Comparison of ENCODE assay signal across 28 mouse cellular contexts in the genomic region with DNA sequence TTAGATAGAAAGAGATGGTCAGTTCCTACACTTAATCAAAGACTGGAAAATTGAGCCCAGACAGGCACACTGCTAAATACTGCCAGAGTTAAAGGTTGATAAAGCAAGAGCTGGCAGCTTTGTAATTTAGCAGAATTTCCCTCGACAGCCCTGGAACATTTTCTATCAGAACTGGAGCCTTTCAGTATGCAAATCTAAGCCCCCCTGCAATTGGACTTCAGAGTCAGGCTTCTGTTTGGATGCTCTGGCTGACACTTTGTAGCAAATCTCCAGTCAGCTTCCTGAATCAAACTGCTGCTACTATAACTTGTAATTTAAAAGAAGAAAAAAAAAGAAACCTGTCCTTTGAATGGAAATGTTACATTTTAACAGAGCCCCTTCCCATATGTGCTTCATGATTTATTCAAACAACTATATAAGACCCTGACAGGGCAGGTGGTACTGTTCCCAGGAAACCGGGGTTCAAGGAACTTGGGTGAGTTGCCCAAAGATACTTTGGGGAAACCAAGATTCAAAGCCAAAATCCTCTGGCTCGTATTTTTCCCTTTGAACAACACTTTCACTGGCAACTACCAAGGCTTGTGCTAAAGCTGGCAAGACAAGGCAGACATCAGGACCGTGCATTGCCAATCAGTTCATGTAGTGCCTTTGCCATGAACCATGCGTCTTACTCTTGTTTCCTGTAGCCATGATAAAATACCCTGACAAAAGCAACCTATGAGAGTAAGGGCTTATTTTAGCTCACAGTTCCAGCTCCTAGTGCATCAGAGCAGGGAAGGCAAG.
DNase-seq lines count a peak whose midpoint lies in the region; ATAC-seq and TF ChIP-seq lines count a peak whose summit lies in the region.
"Had no signal": no experiment of that assay in that cellular context is flagged by ENCODE, and none has a peak within 500 bp of the region (broad histone marks: within the 10 kb centered on the region; RNA-seq: fewer than 3 reads in every experiment).

No protein-coding gene starts in this region.

- no peak overlapping the region for H3K4me2 ChIP-seq in forebrain, embryonic 13.5 days
- H3K4me2 ChIP-seq in forebrain, embryonic 12.5 days: no peak overlapping the region
- no peak overlapping the region for H3K4me2 ChIP-seq in hindbrain, postnatal 0 days (ENCODE audit: low read depth, low read length)
- H3K4me2 ChIP-seq in hindbrain, embryonic 14.5 days (replicated peaks): no peak overlapping the region
- H3K4me2 ChIP-seq in neural tube, embryonic 15.5 days: no peak overlapping the region
- H3K4me2 ChIP-seq in midbrain, embryonic 16.5 days (ENCODE audit: low read length): no peak overlapping the region
- H3K4me2 ChIP-seq: embryonic facial prominence, embryonic 13.5 days; heart, embryonic 15.5 days; liver, embryonic 15.5 days; lung, embryonic 15.5 days; neural tube, embryonic 13.5 days had no signal

- no peaks in the 10 kb centered on the region for H3K9me3 ChIP-seq in forebrain, embryonic 13.5 days (replicated peaks)
- no peaks in the 10 kb centered on the region for H3K9me3 ChIP-seq in forebrain, embryonic 12.5 days
- H3K9me3 ChIP-seq in hindbrain, postnatal 0 days (ENCODE audit: low read length): no peaks in the 10 kb centered on the region
- no peaks in the 10 kb centered on the region for H3K9me3 ChIP-seq in hindbrain, embryonic 14.5 days (ENCODE audit: control insufficient read depth, low read length)
- H3K9me3 ChIP-seq in neural tube, embryonic 15.5 days (replicated peaks): no peaks in the 10 kb centered on the region
- no peaks in the 10 kb centered on the region for H3K9me3 ChIP-seq in midbrain, embryonic 16.5 days (replicated peaks; ENCODE audit: control insufficient read depth, low read length, poor library complexity, severe bottlenecking)
- H3K9me3 ChIP-seq: embryonic facial prominence, embryonic 13.5 days; heart, embryonic 15.5 days; liver, embryonic 15.5 days; lung, embryonic 15.5 days; neural tube, embryonic 13.5 days had no signal

- H3K9ac ChIP-seq in forebrain, embryonic 13.5 days: no peak overlapping the region
- no peak overlapping the region for H3K9ac ChIP-seq in forebrain, embryonic 12.5 days
- H3K9ac ChIP-seq in hindbrain, postnatal 0 days (replicated peaks; ENCODE audit: low read length): no peak overlapping the region
- H3K9ac ChIP-seq in hindbrain, embryonic 14.5 days: no peak overlapping the region
- H3K9ac ChIP-seq in neural tube, embryonic 15.5 days (replicated peaks): no peak overlapping the region
- H3K9ac ChIP-seq in midbrain, embryonic 16.5 days (ENCODE audit: low read depth, low read length): no peak overlapping the region
- H3K9ac ChIP-seq: embryonic facial prominence, embryonic 13.5 days; heart, embryonic 15.5 days; liver, embryonic 15.5 days; lung, embryonic 15.5 days; neural tube, embryonic 13.5 days had no signal

- peaks cover 23% of the 10 kb centered on the region for H3K4me1 ChIP-seq in forebrain, embryonic 13.5 days
- H3K4me1 ChIP-seq in forebrain, embryonic 12.5 days: peaks cover 13% of the 10 kb centered on the region
- no peaks in the 10 kb centered on the region for H3K4me1 ChIP-seq in hindbrain, postnatal 0 days (ENCODE audit: insufficient read depth, low read length)
- H3K4me1 ChIP-seq in hindbrain, embryonic 14.5 days (replicated peaks; ENCODE audit: control insufficient read depth, insufficient read depth, low read length): no peaks in the 10 kb centered on the region; the same call in 1 of the 2 replicates
- H3K4me1 ChIP-seq in neural tube, embryonic 15.5 days: peaks cover 14% of the 10 kb centered on the region
- H3K4me1 ChIP-seq in midbrain, embryonic 16.5 days (ENCODE audit: control insufficient read depth, insufficient read depth, low read length): 0 out of 2 replicates have a peak, but pooled peaks cover 8% of the 10 kb centered on the region
- H3K4me1 ChIP-seq: heart, embryonic 15.5 days; lung, embryonic 15.5 days had no signal

- peak overlapping the region; percentile 67 for H3K27ac ChIP-seq in forebrain, embryonic 13.5 days
- no peak overlapping the region; the same call in 1 of the 2 replicates for H3K27ac ChIP-seq in forebrain, embryonic 12.5 days
- H3K27ac ChIP-seq in hindbrain, postnatal 0 days: no peak overlapping the region
- no peak overlapping the region; the same call in 1 of the 2 replicates for H3K27ac ChIP-seq in hindbrain, embryonic 14.5 days
- peak overlapping the region; percentile 45; the same call in 1 of the 2 replicates for H3K27ac ChIP-seq in neural tube, embryonic 15.5 days (replicated peaks)
- H3K27ac ChIP-seq in midbrain, embryonic 16.5 days (ENCODE audit: low read length): peak overlapping the region; percentile 19; the same call in 1 of the 2 replicates
- H3K27ac ChIP-seq: embryonic facial prominence, embryonic 13.5 days; gastrocnemius, adult 2 months; heart, embryonic 15.5 days; liver, embryonic 15.5 days; lung, embryonic 15.5 days; neural tube, embryonic 13.5 days had no signal

- TF ChIP-seq CTCF in hindbrain, postnatal 0 days (IDR thresholded peaks at IDR 0.05; ENCODE audit: low read depth): no peak

- H3K4me3 ChIP-seq in forebrain, embryonic 13.5 days: no peak overlapping the region
- H3K4me3 ChIP-seq in forebrain, embryonic 12.5 days (replicated peaks): no peak overlapping the region
- no peak overlapping the region for H3K4me3 ChIP-seq in hindbrain, postnatal 0 days (ENCODE audit: low read length)
- H3K4me3 ChIP-seq in hindbrain, embryonic 14.5 days (replicated peaks; ENCODE audit: low read length): no peak overlapping the region
- H3K4me3 ChIP-seq in neural tube, embryonic 15.5 days (replicated peaks): no peak overlapping the region
- H3K4me3 ChIP-seq in midbrain, embryonic 16.5 days (ENCODE audit: low read depth, low read length): no peak overlapping the region
- H3K4me3 ChIP-seq: embryonic facial prominence, embryonic 13.5 days; erythroblast, embryonic 14.5 days; gastrocnemius, adult 2 months; heart, embryonic 15.5 days; liver, embryonic 15.5 days; lung, embryonic 15.5 days; neural tube, embryonic 13.5 days had no signal

- 65% methylated on average over 5 of the region's 5 CpGs for WGBS in forebrain, embryonic 13.5 days
- WGBS in forebrain, embryonic 12.5 days: 77% methylated on average over 5 of the region's 5 CpGs
- 59% methylated on average over 5 of the region's 5 CpGs for WGBS in hindbrain, postnatal 0 days
- 69% methylated on average over 5 of the region's 5 CpGs for WGBS in hindbrain, embryonic 14.5 days
- 67% methylated on average over 5 of the region's 5 CpGs for WGBS in neural tube, embryonic 15.5 days
- WGBS in midbrain, embryonic 16.5 days: 61% methylated on average over 5 of the region's 5 CpGs

- peak; percentile 29 for DNase-seq in hindbrain, postnatal 0 days (ENCODE audit: low spot score)
- no peak for DNase-seq in hindbrain, embryonic 14.5 days (ENCODE audit: low spot score)
- no peak for DNase-seq in neural tube, embryonic 10.5 days (ENCODE audit: extremely low spot score, low spot score)
- DNase-seq in adrenal gland, postnatal 14 days: no peak
- DNase-seq: adrenal gland, postnatal 10 days; cerebellum, adult 11 months; cerebellum, postnatal 10 days; gastrocnemius, adult 2 months; heart, postnatal 4 days; kidney, adult 2 months; kidney, postnatal 14 days; liver; lung, postnatal 4 days; right cerebral cortex, adult 18-20 months; right cerebral cortex, postnatal 4 days; thymus, adult 18-20 months; thymus, postnatal 36 days had no signal

- H3K27me3 ChIP-seq in forebrain, embryonic 13.5 days: no peaks in the 10 kb centered on the region
- no peaks in the 10 kb centered on the region for H3K27me3 ChIP-seq in forebrain, embryonic 12.5 days
- no peaks in the 10 kb centered on the region for H3K27me3 ChIP-seq in hindbrain, postnatal 0 days (ENCODE audit: insufficient read depth, low read length)
- H3K27me3 ChIP-seq in hindbrain, embryonic 14.5 days (ENCODE audit: control insufficient read depth, insufficient read depth, low read length): no peaks in the 10 kb centered on the region
- H3K27me3 ChIP-seq in neural tube, embryonic 15.5 days (replicated peaks): 0 out of 2 replicates have a peak, but pooled peaks cover 2% of the 10 kb centered on the region
- H3K27me3 ChIP-seq in midbrain, embryonic 16.5 days (ENCODE audit: control insufficient read depth, insufficient read depth, low read depth, low read length): no peaks in the 10 kb centered on the region
- H3K27me3 ChIP-seq: embryonic facial prominence, embryonic 13.5 days; lung, embryonic 15.5 days; neural tube, embryonic 13.5 days had no signal

- peaks cover 29% of the 10 kb centered on the region for H3K36me3 ChIP-seq in forebrain, embryonic 13.5 days (ENCODE audit: poor library complexity, severe bottlenecking)
- H3K36me3 ChIP-seq in forebrain, embryonic 12.5 days (replicated peaks): peaks cover 2% of the 10 kb centered on the region; the same call in 1 of the 2 replicates
- H3K36me3 ChIP-seq in hindbrain, postnatal 0 days (ENCODE audit: insufficient read depth, low read length): no peaks in the 10 kb centered on the region
- no peaks in the 10 kb centered on the region for H3K36me3 ChIP-seq in hindbrain, embryonic 14.5 days (replicated peaks; ENCODE audit: control insufficient read depth, insufficient read depth)
- no peaks in the 10 kb centered on the region; the same call in 1 of the 2 replicates for H3K36me3 ChIP-seq in neural tube, embryonic 15.5 days
- H3K36me3 ChIP-seq in midbrain, embryonic 16.5 days (ENCODE audit: control insufficient read depth, insufficient read depth, low read length): no peaks in the 10 kb centered on the region
- H3K36me3 ChIP-seq: heart, embryonic 15.5 days; liver, embryonic 15.5 days; lung, embryonic 15.5 days; neural tube, embryonic 13.5 days had no signal

- ATAC-seq in forebrain, embryonic 13.5 days: peak; percentile 69; the same call in 1 of the 2 replicates
- ATAC-seq in forebrain, embryonic 12.5 days (ENCODE audit: low FRiP score): no peak
- ATAC-seq in hindbrain, postnatal 0 days: no peak
- ATAC-seq in hindbrain, embryonic 14.5 days (ENCODE audit: low FRiP score): no peak
- ATAC-seq in neural tube, embryonic 15.5 days (ENCODE audit: low FRiP score): no peak
- peak; percentile 54 for ATAC-seq in midbrain, embryonic 16.5 days
- ATAC-seq: inflammation-experienced regulatory T-cells, adult 6 months had no signal

Comparison
In these comparisons a context has a peak if more than half of its experiments do, and no peak if none do; other contexts are left out.
1. ATAC-seq: peak in forebrain, embryonic 13.5 days (single experiment) and midbrain, embryonic 16.5 days (single experiment); none in forebrain, embryonic 12.5 days (single experiment), hindbrain, postnatal 0 days (single experiment), hindbrain, embryonic 14.5 days (single experiment) and neural tube, embryonic 15.5 days (single experiment).
2. H3K27ac ChIP-seq: peak in forebrain, embryonic 13.5 days (single experiment), neural tube, embryonic 15.5 days (single experiment) and midbrain, embryonic 16.5 days (single experiment); none in forebrain, embryonic 12.5 days (single experiment), hindbrain, postnatal 0 days (single experiment) and hindbrain, embryonic 14.5 days (single experiment).